ENCODE assay signal across 7 mouse cellular contexts in genomic region chr5:143464100-143464756, GRCm38 (mm10). TPM values are rescaled to one million over a fixed set of nuclear protein-coding genes. Genes with fewer than 3 reads are reported as not detected.
DNase-seq lines count a peak whose midpoint lies in the region; ATAC-seq and TF ChIP-seq lines count a peak whose summit lies in the region.

Gene Daglb (plus strand): TSS chr5:143464584.

- WGBS in intestine, postnatal 0 days: 2% methylated on average over 43 of the region's 43 CpGs
- 3% methylated on average over 43 of the region's 43 CpGs for WGBS in midbrain, embryonic 12.5 days
- 2% methylated on average over 43 of the region's 43 CpGs for WGBS in small intestine, adult 2 months

- peaks cover 12% of the 10 kb centered on the region for H3K36me3 ChIP-seq in intestine, postnatal 0 days (ENCODE audit: control insufficient read depth, insufficient read depth)
- H3K36me3 ChIP-seq in midbrain, embryonic 12.5 days: peaks cover 20% of the 10 kb centered on the region
- H3K36me3 ChIP-seq in small intestine, adult 2 months (ENCODE audit: control insufficient read depth, insufficient read depth, low read length): peaks cover 17% of the 10 kb centered on the region

- intact Hi-C loops in left cerebral cortex, postnatal 4 days (cut with DNase I): no loop called here

- peak within 1 kb of the TSS; percentile 70 for H3K27ac ChIP-seq in intestine, postnatal 0 days (ENCODE audit: low read depth, low read length)
- H3K27ac ChIP-seq in midbrain, embryonic 12.5 days (replicated peaks): peak within 1 kb of the TSS; percentile 66; the same call in 1 of the 2 replicates
- peak within 1 kb of the TSS; percentile 29 for H3K27ac ChIP-seq in small intestine, adult 2 months (ENCODE audit: insufficient read depth, low read depth, low read length)

- DNase-seq in adrenal gland, adult 8-10 months: peak; percentile 81
- DNase-seq in embryo, embryonic 9.5 days (ENCODE audit: extremely low spot score): peak; percentile 87
- no peak for DNase-seq in gonadal fat pad, adult 2 months (ENCODE audit: low read depth)
- DNase-seq in left cerebral cortex, postnatal 4 days: peak; percentile 91

- ATAC-seq in intestine, postnatal 0 days: peak; percentile 80
- peak; percentile 96 for ATAC-seq in midbrain, embryonic 12.5 days (ENCODE audit: low FRiP score, low read depth)

- peak; percentile 70 for TF ChIP-seq POLR2A in small intestine, adult 2 months (IDR thresholded peaks at IDR 0.05; ENCODE audit: low read depth, low read length)

- peaks cover 7% of the 10 kb centered on the region; the same call in 1 of the 2 replicates for H3K4me1 ChIP-seq in intestine, postnatal 0 days (replicated peaks; ENCODE audit: control insufficient read depth, insufficient read depth, low read length)
- H3K4me1 ChIP-seq in midbrain, embryonic 12.5 days: peaks cover 17% of the 10 kb centered on the region
- peaks cover 16% of the 10 kb centered on the region; the same call in 1 of the 2 replicates for H3K4me1 ChIP-seq in small intestine, adult 2 months (ENCODE audit: control insufficient read depth, insufficient read depth, insufficient read length, low read length)

- no peaks in the 10 kb centered on the region for H3K9me3 ChIP-seq in intestine, postnatal 0 days (ENCODE audit: control insufficient read depth)
- no peaks in the 10 kb centered on the region for H3K9me3 ChIP-seq in midbrain, embryonic 12.5 days

- H3K4me3 ChIP-seq in intestine, postnatal 0 days (ENCODE audit: low read depth, low read length): peak within 1 kb of the TSS; percentile 78
- H3K4me3 ChIP-seq in midbrain, embryonic 12.5 days: peak within 1 kb of the TSS; percentile 79
- peak within 1 kb of the TSS; percentile 84 for H3K4me3 ChIP-seq in small intestine, adult 2 months (ENCODE audit: low read depth, low read length)

- no peak for TF ChIP-seq CTCF in intestine, postnatal 0 days (IDR thresholded peaks at IDR 0.05; ENCODE audit: low read depth)
- TF ChIP-seq CTCF in small intestine, adult 2 months (IDR thresholded peaks at IDR 0.05; ENCODE audit: extremely low read depth, insufficient read length, insufficient replicate concordance, low read depth, low read length): no peak

- peak within 1 kb of the TSS; percentile 95 for H3K4me2 ChIP-seq in intestine, postnatal 0 days (replicated peaks; ENCODE audit: low read depth)
- H3K4me2 ChIP-seq in midbrain, embryonic 12.5 days (replicated peaks): peak within 1 kb of the TSS; percentile 89

- peak within 1 kb of the TSS; percentile 69 for H3K9ac ChIP-seq in intestine, postnatal 0 days (ENCODE audit: low read depth, low read length)
- H3K9ac ChIP-seq in midbrain, embryonic 12.5 days (replicated peaks): peak within 1 kb of the TSS; percentile 74

- H3K27me3 ChIP-seq in intestine, postnatal 0 days (replicated peaks; ENCODE audit: control insufficient read depth, insufficient read depth, low read length): no peaks in the 10 kb centered on the region
- H3K27me3 ChIP-seq in midbrain, embryonic 12.5 days: 0 out of 2 replicates have a peak, but pooled peaks cover 10% of the 10 kb centered on the region
- no peaks in the 10 kb centered on the region for H3K27me3 ChIP-seq in small intestine, adult 2 months (ENCODE audit: control insufficient read depth, insufficient read depth, low read length)

RNA-seq across cellular contexts. Expression of gene Daglb, which starts in this region (rescaled TPM):
- 10 to 100 TPM; 21.6 to 27.5 (median 25.4) TPM for total RNA-seq in adrenal gland, adult 8-10 months (2022)
- polyA plus RNA-seq in gonadal fat pad, adult 2 months (2012; rRNA removed): 15.6 and 19.5 TPM in 2 replicates
- 10.6 and 11.4 TPM in 2 replicates for polyA plus RNA-seq in intestine, postnatal 0 days (2015; fragmentation: Nextera tagmentation; extraction: Ambion mirVana)
- total RNA-seq in left cerebral cortex, postnatal 4 days (2021): 10 to 100 TPM; 16.7 to 17.4 TPM
- polyA plus RNA-seq in midbrain, embryonic 12.5 days (2016; fragmentation: Nextera tagmentation; extraction: Ambion mirVana): 14.2 and 14.5 TPM in 2 replicates
- 9.8 and 12.7 TPM in 2 replicates for polyA plus RNA-seq in small intestine, adult 2 months (2012; rRNA removed)
